Mouse (Mus musculus) left cerebral cortex, adult 2 months (tissue): ENCODE measurements at regions not wholly inside any gene's neighbourhood (a gene's known extent, or its start where the extent isn't known, plus 50 kb on each side); places are given as distances from the start of the nearest gene placed in this dataset.

Experiments
- DNase-seq, 2 experiments: peaks; one replicate each; pipeline ENCODE4 v3.0.0; 2021 to 2022; ENCODE audit warnings: low spot score in 2 of 2, mixed read lengths in 1 of 2; ENCODE audit errors: extremely low spot score in 1 of 2
- H3K27ac ChIP-seq: fragments of 200-600 bp; 2 replicates; pipeline ENCODE4 v1.8.1; 2022
- H3K4me3 ChIP-seq: fragments of 200-600 bp; 2 replicates; pipeline ENCODE4 v1.8.1; 2022
- CTCF ChIP-seq: fragments of 200-600 bp; IDR thresholded peaks from 2 replicates; pipeline ENCODE4 v1.8.1; 2022; ENCODE audit warnings: antibody characterized with exemption, mild to moderate bottlenecking, moderate library complexity
- intact Hi-C: fragments of 180-260 bp; cut with DNase I; formaldehyde crosslinking; loops from one replicate; pipeline ENCODE4 v1.15.1; 2025

DNA sequence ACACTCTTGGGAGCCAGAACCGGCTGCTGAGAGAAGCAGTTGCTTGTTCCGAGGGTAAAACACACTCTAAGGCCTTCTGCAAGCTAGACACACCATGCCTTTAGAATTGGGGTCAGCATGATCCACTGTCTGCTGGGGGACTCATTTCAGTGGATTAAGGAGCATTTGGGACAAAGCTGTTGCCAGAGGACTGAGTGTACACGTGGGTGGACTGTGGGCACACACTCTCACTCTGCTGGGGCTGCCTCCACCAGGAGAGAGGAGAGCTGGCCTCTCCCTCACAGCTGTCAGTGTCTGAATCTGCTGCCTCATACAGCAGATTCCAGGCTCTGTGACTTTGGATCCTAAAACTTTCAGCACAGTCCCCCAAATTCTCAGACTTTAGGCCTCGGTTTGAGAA lies 161.2 kb upstream of the Rreb1 start:
- DNase-seq = peak in 1 of 2 experiments; percentile 21
- no peak for TF ChIP-seq CTCF
- H3K27ac ChIP-seq = no peak overlapping the region
- no peak overlapping the region for H3K4me3 ChIP-seq
- intact Hi-C loops = no loop called here

GRCm38 (mm10) chr13:37619841-37620725 lies 158.1 kb upstream of the Rreb1 start:
- no peak overlapping the region for H3K4me3 ChIP-seq
- intact Hi-C loops = no loop called here
- peak overlapping the region; percentile 59 for H3K27ac ChIP-seq
- TF ChIP-seq CTCF = no peak
- DNase-seq = peak in 1 of 2 experiments; percentile 14

GRCm38 (mm10) chr13:37621319-37622050 lies 156.7 kb upstream of the Rreb1 start:
- intact Hi-C loops = no loop called here
- TF ChIP-seq CTCF = no peak
- no peak for DNase-seq

GRCm38 (mm10) chr13:37622366-37623088 lies 155.7 kb upstream of the Rreb1 start:
- DNase-seq = no peak
- TF ChIP-seq CTCF = no peak
- H3K27ac ChIP-seq = no peak overlapping the region
- intact Hi-C loops = no loop called here
- H3K4me3 ChIP-seq = no peak overlapping the region

More at GRCm38 (mm10) chr13:37621319-37622050, 156.7 kb upstream of the Rreb1 start:
- H3K27ac ChIP-seq = no peak overlapping the region
- no peak overlapping the region for H3K4me3 ChIP-seq

DNA sequence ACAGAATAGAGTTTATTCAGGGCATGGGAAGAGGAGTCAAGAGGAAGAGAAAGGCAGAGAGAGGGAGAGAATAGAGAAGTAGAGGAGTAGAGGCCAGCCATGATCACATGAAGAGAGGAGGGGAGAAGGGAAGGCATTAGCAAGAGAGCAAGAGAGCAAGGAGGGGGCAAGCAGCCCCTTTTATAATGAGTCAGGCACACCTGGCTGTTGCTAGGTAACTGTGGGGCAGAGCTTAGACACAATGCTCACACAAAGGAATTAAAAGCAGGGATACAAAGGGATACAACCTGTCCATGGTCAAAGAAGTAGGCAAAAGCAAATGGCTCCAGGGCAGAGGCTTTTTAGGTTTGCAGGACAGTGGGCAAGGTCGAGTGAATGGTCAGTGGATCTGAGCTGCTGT lies 153.5 kb upstream of the Rreb1 start:
- intact Hi-C loops = no loop called here
- no peak overlapping the region for H3K27ac ChIP-seq
- TF ChIP-seq CTCF = no peak
- H3K4me3 ChIP-seq = no peak overlapping the region
- DNase-seq = no peak

DNA sequence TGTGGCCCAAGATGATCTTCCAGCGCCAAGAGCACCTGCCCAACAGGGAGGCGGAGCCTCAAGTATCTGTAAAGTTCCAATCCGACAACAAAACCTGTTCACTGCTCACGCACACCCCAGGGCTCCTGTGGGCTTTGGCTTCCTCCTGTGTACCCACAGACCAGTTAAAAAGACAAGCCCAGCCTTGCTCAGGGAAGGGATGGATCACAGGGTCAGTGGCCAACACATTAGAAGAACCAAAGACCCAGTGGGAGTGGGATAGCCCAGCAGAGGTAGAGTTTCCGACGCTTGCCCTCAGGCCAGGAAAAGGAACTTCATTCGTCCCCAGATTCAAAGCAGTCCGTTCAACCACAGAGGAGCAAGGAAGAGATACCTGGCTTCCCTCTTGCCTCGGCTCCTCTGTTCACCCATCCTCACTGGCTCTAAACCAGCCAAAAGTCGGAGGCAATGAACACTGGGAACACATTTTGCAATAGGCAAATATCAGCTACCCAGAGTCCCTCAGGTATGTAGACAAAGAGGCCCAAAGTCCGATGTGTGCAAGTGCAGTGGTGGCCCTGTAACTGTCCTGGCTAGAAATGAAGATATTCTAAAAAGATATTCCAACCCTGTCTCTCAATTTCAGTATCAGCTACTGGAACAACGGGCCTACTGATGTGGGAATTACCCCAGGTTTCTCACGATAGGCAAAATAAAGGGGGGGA lies 152.5 kb upstream of the Rreb1 start:
- no peak for TF ChIP-seq CTCF
- no peak for DNase-seq
- no peak overlapping the region for H3K27ac ChIP-seq
- H3K4me3 ChIP-seq = no peak overlapping the region
- intact Hi-C loops = no loop called here

DNA sequence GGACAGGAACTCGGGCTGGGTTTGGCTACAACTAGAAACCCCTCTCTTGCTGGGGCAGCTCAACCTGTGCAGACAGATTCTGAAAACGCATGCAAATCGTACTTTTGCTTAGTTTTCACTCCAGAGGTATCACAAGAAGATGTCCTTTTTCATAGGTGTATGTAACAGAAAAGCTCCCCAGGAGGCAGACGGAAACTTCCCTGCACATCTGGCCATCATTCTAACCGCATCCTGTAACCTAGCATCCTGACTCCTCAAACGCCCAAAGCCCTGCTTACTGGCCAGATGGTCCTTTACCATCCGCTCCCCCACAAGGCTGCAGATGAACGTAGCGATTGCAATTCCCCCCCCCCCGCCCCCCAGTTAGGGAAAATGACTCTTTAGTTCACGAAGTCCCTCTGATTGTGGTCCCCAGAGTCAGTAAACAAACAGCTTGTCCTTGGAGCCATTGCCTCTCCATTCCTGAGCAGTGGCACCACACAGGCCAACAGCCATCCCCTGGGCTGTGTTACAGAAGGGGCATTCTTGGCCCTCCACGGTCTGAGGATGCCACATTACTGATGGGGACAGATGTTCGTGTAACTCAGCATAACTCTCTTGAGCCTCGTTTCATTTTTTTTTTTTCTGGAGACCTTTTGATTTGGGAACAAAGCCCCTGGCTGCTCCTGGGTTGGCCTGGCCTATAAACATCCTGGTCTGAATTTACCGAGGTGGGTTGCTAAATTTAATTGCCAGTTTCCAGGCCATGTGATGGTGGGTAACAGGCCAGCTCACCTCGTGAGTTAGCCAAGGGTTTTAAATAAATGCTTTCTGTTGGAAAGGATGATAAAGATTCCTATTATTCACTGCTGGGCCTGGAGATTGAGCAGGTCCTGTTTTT lies 149.6 kb upstream of the Rreb1 start:
- no peak overlapping the region for H3K27ac ChIP-seq
- no peak for TF ChIP-seq CTCF
- no peak for DNase-seq
- intact Hi-C loops = no loop called here
- no peak overlapping the region for H3K4me3 ChIP-seq

- no peak for TF ChIP-seq CTCF
- intact Hi-C loops = no loop called here
- no peak for DNase-seq
Measured at GRCm38 (mm10) chr13:37629271-37629899, 148.8 kb upstream of the Rreb1 start.

GRCm38 (mm10) chr13:37632835-37633440 lies 145.3 kb upstream of the Rreb1 start:
- DNase-seq = no peak
- Histone ChIP-seq H3K27ac (no peak overlapping the region), H3K4me3 (no peak overlapping the region)
- intact Hi-C loops = no loop called here
- no peak for TF ChIP-seq CTCF

More at GRCm38 (mm10) chr13:37629271-37629899, 148.8 kb upstream of the Rreb1 start:
- Histone ChIP-seq H3K27ac (no peak overlapping the region), H3K4me3 (no peak overlapping the region)

DNA sequence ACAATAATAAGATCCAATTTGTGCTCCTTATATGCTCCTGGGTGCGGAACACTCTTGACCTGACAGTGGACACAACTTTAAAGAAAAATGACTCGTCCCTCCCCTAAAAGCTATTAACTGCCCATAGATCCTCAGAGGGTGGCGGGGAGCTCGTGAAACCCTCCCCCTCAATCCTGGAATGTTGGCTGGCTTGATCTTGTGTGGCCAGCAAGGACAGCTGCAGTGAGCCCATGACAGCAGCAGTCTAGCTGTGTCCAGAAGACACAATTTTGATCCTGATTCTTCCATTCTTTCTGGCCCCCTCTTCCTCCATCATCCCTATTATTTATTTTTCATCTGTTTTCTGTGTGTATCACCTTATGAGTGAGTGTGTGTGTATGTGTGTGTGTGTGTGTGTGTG lies 141.8 kb upstream of the Rreb1 start:
- intact Hi-C loops = no loop called here
- H3K4me3 ChIP-seq = no peak overlapping the region
- no peak overlapping the region for H3K27ac ChIP-seq
- DNase-seq = no peak
- TF ChIP-seq CTCF = no peak
